Mouse (Mus musculus) embryonic stem cell, embryonic (primary cell): ENCODE measurements around the gene Gm20388.

Source experiments
- CTCF ChIA-PET, 4 experiments: fragments of 300-600 bp in 2 of 4; fragments of 350-600 bp in 2 of 4; sonication (Branson Sonifier 250); formaldehyde crosslinking; loops; one replicate each; lab custom pipeline; 2022; ENCODE audit warnings: inconsistent platforms in 2 of 4; lab: Charles Lee
- POLR2A ChIA-PET, 4 experiments: fragments of 300-600 bp in 2 of 4; fragments of 350-600 bp in 2 of 4; sonication (Branson Sonifier 250); formaldehyde crosslinking; loops; one replicate each; lab custom pipeline; 2022; ENCODE audit warnings: antibody characterized with exemption in 4 of 4, inconsistent platforms in 1 of 4; lab: Charles Lee

Gm20388 gene

DNA sequence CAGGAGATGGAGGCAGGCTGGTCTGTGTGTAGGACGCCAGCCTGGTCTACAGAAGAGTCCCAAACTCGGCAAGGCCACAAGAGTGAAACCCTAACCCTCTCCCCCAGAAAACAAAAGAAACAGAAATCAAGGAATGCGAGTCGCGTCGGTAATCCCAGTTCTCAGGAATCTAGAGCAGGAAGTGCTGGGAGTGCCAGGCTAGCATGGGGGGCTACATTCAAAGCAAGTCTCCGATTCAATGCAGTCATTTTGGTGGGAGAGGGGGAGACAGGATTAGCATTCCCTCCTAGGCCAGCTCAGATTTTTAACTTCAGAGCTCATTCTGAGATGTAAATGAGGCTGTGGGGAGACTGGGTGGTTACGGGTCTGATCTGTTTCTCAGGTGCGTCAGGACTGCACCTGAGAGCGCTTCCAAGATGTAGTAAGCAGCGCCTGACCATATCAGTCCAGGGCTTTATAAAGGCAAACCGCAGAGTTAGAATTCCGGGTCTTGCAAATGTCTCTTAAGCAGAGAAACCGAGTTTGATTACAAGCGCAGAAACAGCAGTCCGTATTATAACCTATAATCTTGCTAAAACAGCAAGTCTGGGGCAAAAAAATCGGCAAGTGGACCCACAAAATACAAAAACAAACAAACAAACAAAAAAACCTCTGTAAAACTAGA lies 756.3 kb downstream of the Gm20388 start:
- POLR2A ChIA-PET, result interaction anchor here in 3 of 4 experiments (1.0 to 3.0 kb wide), 12 partner anchors 9 to 340 kb away, joined by 3 to 15 read pairs (median 4); no protein-coding TSS in a partner anchor
- CTCF ChIA-PET, result interaction anchor here in 2 of 4 experiments (0.6 to 3.0 kb wide), 11 partner anchors 17 to 1451 kb away, joined by 3 to 15 read pairs (median 3); no protein-coding TSS in a partner anchor

DNA sequence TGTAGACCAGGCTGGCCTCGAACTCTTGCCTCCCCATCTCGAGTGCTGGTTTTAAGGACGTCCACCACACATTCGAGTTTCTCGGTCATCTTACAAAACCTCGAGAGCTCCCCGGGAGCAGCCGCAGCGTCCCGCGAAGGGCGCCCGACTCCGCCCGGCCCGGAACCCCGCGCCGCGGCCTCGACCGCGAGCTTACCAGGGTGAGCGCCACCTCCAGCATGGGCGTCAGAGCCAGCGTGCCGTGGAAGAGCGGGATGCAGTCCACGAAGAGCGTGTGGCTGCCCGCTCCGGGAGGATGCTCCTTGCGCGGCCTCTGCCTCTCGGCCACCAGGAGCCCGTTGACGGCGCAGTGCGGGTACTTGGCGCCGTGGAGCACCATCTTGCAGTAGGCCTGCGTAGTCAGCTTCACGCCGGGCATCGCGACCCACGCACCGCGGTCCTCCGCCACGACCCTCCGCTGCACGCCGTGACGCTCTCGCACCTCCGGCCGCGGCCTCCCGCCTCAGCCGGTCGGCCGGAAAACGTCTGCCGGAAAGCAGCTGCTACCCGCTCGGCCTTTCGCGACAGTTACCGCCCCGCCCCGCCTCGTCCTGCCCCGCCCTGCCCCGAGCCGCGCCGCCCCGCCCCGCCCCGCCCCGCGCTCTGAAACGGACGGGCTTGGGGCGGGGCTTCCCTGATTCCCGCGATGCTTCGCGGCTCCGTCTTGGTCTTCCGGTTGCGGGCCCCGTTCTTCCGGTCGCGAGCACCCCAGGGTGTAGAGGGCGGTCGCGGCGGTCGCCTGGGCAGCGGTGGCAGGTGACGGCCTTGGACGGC lies 757.1 kb downstream of the Gm20388 start, which contains the start of the genes Gm27021 and Cox4i1:
Gene Gm27021 (minus strand): TSS at position 519 of the 813 bp plus-strand sequence.
Gene Cox4i1 (plus strand): TSS at position 662 of the 813 bp plus-strand sequence.
- CTCF ChIA-PET, result interaction anchor here in 3 of 4 experiments (0.5 to 3.0 kb wide), 23 partner anchors 9 to 1450 kb away, joined by 3 to 15 read pairs (median 4); no protein-coding TSS in a partner anchor
- POLR2A ChIA-PET, result interaction anchor here (0.6 to 3.0 kb wide), 16 partner anchors 9 to 490 kb away, joined by 3 to 15 read pairs (median 4); partner anchors contain the start of gene Fam92b (in 1 of the 4)

DNA sequence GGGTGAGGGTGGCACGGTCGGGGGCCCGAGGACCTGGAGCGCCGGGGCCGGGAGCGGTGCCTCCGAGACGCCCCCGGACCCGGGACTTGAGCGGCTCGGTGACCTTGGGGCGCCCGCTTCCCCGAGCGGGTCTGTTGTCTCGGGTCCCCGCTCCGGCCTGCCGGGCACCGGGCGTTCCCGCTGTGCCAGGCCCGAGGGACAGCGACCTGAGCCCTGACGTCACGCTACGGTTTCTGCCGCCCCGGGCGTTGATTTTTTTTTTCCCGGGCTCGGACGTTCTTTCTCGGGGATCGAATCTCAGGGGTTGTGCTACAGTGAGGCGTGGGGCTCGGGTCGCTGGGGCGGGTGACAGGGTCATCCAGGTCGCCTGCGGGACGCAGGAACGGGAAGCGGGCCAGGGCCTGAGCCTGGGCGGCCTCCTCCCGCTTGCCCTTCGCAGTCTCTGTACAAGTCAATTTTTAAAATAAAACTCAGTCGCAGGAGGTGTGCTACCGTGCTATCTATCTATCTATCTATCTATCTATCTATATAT lies 757.8 kb downstream of the Gm20388 start, which contains the start of gene Emc8:
Gene Emc8 (minus strand): TSS at position 200 of the 532 bp plus-strand sequence.
- ChIA-PET CTCF (interaction anchor here in 3 of 4 experiments (0.6 to 1.4 kb wide), 17 partner anchors 10 to 435 kb away, joined by 3 to 15 read pairs (median 4); no protein-coding TSS in a partner anchor), POLR2A (interaction anchor here (0.7 to 3.0 kb wide), 10 partner anchors 9 to 491 kb away, joined by 3 to 15 read pairs (median 5); partner anchors contain the start of gene Fam92b (in 1 of the 4))

DNA sequence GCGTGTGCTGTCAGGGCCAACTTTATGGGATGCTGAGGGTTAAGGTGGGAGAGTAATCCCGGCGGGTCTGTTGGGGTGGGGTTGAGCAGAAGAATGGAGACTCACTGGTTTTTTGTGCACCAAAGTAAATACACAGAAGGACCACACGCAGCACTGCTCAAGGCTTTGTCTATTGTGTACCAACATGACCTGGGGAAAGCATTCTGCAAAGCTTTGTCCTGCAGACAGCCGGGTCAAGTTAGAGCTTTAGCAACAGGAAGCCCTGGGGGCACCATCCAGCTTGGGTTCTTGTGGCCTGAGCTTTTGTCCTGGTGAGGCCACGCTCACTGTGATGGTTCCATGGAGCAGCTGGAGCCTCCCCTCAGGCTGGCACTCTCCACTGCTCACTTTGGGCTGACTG lies 761.1 kb downstream of the Gm20388 start:
- ChIA-PET CTCF (interaction anchor here in 3 of 4 experiments (0.6 to 1.6 kb wide), 10 partner anchors 12 to 1462 kb away, joined by 3 to 7 read pairs (median 4); partner anchors contain the start of gene Irf8 (in 1 of the 3)), POLR2A (interaction anchor here in 3 of 4 experiments (0.5 to 3.5 kb wide), 16 partner anchors 10 to 919 kb away, joined by 3 to 14 read pairs (median 3); partner anchors contain the start of gene Gins2 (in 1 of the 3))

DNA sequence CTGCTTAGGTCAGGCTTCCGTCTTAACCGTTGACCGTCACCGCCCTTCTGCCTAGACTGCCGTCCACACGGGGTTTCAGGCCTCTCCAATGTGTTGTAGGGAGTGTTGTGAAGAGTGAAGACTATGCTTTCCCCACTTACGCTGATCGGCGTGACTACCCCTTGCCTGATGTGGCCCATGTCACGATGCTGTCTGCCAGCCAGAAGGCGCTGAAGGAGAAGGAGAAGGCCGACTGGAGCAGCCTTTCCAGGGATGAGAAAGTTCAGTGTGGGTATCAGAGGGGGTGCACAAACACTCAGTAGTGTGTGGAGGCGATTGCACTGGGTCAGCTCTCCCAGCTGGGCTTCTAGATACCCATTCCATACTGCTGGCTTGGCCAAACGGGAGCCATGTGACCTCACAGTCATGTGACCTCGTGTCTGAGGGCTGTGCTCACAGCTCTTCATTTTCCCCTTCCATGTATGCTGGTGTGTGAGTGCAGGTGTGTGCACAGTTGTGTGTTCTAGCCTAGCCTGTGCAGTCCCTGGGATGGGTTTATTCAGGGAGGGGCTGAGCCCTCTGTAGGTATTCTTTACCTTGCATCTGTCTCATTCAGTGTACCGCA lies 762.1 kb downstream of the Gm20388 start:
- POLR2A ChIA-PET, result interaction anchor here in 3 of 4 experiments (0.9 to 3.5 kb wide), 8 partner anchors 9 to 338 kb away, joined by 3 to 14 read pairs (median 4); partner anchors contain the start of gene Gins2 (in 1 of the 3)
- CTCF ChIA-PET, result interaction anchor here in 1 of 4 experiments (0.8 to 1.5 kb wide), 5 partner anchors 10 to 214 kb away, joined by 3 to 7 read pairs (median 4); no protein-coding TSS in a partner anchor

DNA sequence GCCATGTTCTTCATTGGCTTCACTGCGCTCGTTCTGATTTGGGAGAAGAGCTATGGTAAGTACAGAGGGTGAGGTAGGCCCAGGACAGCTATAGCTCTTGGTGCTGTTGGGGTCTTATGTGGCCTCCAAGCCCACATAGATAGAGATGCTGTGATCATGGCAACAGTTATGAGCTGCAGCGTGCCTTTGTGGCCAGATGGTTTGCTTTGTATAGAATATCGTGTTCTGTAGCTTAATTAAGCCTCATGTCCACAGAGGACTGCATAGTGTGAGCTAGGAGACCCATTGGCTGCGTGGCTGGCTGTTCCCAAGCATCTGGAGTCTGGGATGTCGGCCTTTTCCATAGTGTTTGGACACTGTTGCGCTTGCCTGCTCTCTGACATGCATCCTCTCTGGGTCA lies 762.7 kb downstream of the Gm20388 start:
- ChIA-PET POLR2A (interaction anchor here in 3 of 4 experiments (0.6 to 3.5 kb wide), 11 partner anchors 9 to 338 kb away, joined by 3 to 14 read pairs (median 4); partner anchors contain the start of gene Gins2 (in 1 of the 3)), CTCF (interaction anchor here in 2 of 4 experiments (0.6 to 1.5 kb wide), 7 partner anchors 10 to 149 kb away, joined by 3 to 7 read pairs (median 3); no protein-coding TSS in a partner anchor)

DNA sequence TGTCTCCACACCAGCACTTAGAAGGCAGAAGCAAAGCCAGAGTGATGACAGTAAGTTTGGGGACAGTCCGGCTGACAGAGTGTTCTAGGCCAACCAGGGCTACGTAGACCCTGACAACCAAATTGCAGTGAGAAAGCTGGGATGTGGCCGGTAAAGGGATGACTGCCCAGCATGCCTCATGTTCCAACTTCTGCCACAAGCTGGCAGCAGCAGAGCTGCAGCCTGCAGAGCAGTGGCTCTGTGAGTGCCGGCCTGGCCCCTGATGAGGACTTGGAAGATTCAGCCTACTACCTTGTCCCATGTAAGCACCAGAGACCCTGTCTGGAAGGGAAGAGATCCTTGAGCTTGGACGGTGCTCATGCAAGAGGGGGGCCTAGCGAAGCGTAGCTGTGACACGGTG lies 765.1 kb downstream of the Gm20388 start:
- CTCF ChIA-PET, result interaction anchor here in 3 of 4 experiments (1.1 to 1.7 kb wide), 4 partner anchors 121 to 133 kb away, joined by 4 to 5 read pairs (median 4); no protein-coding TSS in a partner anchor
- POLR2A ChIA-PET, result interaction anchor here in 2 of 4 experiments (0.5 to 1.5 kb wide), 5 partner anchors 9 to 770 kb away, joined by 3 to 6 read pairs (median 4); no protein-coding TSS in a partner anchor

DNA sequence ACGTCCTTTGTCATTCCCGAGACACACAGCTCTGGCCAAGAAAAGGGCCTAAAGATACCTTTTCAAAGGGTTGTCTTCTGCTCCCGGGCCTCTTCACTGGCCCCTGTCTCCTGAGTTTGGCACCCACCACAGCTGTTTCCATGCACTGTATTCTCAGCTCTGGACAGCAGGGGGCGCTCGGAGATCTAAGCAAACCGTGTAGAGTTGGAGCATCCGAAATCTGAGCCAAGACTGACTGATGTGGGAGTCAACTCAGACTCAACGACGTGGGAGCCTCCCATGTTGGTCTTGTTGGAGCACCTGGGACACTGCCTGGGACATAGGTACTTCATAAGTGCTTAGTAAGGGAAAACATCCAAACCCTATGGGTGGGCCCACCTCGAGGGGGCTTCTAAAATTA lies 767.8 kb downstream of the Gm20388 start:
- CTCF ChIA-PET, result interaction anchor here (0.6 to 4.1 kb wide), 34 partner anchors 11 to 426 kb away, joined by 3 to 27 read pairs (median 4); partner anchors contain the start of genes Cox4i1 (in 1 of the 4) and Gm27021 (in 1 of the 4)
- POLR2A ChIA-PET, result interaction anchor here in 3 of 4 experiments (0.5 to 0.6 kb wide), 4 partner anchors 40 to 1216 kb away, joined by 3 read pairs; no protein-coding TSS in a partner anchor

DNA sequence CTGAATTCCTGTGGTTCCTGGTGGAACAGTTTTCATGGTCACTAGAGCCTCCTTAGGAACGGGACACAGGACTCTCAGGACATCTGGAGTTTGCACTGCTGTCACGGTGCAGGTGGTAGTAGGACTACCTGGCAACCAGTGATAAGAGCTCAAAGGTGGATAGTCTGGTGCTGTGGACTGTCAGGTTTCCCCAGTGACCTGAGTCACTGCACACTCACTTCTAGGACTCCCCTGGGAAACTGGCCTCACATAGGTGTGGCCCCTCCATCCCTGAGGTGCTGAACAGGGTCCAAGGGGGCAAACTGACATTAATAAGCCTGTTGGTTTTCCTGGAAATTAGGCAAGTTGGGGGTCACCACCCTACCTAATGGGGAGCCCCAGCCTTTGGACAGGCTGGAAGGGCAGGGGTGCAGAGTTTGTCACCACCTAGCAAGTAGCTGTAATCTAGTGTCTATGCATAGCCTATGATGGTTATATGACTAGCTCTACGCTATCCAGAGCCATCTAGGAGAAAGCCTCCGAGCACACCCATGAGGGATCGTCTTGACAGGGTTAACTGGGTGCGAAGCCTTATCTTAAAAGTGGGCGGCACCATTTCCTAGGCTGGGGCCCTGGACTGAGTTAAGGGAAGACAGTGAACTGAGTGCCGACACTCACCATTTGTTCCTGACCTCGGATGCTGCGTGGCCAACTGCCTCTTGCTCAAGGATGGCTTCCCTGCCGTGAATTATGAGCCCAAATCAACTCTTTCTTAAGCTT lies 769.2 kb downstream of the Gm20388 start:
- ChIA-PET CTCF (interaction anchor here in 3 of 4 experiments (0.5 to 4.1 kb wide), 26 partner anchors 15 to 535 kb away, joined by 3 to 27 read pairs (median 4); no protein-coding TSS in a partner anchor), POLR2A (interaction anchor here in 1 of 4 experiments (0.6 to 1.9 kb wide), 3 partner anchors 13 to 116 kb away, joined by 3 to 9 read pairs (median 4); partner anchors contain the start of genes Cox4i1, Emc8 and Gm27021)

DNA sequence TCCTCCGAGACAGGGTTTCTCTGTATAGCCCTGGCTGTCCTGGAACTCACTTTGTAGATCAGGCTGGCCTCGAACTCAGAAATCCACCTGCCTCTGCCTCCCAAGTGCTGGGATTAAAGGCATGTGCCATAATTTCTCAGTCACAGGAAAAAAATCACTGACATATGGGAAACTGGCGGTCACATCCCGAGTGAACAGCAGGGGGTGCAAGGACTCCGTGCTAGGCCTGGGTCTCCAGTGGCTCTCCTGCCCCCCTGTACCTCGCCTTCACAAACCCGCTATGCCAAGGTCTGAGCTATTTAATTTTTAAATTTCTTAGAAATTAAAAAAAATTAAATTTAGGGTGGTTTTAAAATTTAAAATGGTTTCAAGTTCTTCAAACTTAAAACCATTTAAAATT lies 769.8 kb downstream of the Gm20388 start:
- ChIA-PET CTCF (interaction anchor here in 3 of 4 experiments (0.5 to 4.1 kb wide), 16 partner anchors 16 to 534 kb away, joined by 3 to 27 read pairs (median 4); no protein-coding TSS in a partner anchor), POLR2A (interaction anchor here in 1 of 4 experiments (1.9 kb wide), 1 partner anchor 13 kb away, joined by 9 read pairs; the partner anchor contains the start of genes Cox4i1, Emc8 and Gm27021)

DNA sequence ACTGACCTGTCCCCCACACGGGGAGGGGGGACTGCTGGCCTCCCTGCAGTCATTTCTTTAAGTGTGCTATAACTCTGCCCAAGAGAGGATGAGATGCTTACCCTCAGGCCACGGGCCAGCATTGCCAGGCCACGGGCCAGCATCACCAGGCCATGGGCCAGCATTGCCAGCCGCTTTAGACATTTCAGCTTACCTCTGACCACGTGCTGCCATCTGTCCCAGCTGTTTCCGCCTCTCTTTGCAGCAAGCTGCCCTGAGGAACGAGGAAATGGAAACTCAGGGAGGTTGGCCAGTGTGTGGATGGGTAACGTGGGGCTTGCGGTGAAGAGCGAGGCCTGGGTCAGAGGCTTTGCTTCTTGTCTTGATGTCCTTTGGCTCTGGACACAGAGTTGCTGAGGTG lies 770.5 kb downstream of the Gm20388 start:
- ChIA-PET POLR2A (interaction anchor here in 1 of 4 experiments (1.8 kb wide), 1 partner anchor 9 kb away, joined by 6 read pairs; no protein-coding TSS in a partner anchor), CTCF (interaction anchor here in 1 of 4 experiments (1.1 to 1.5 kb wide), 2 partner anchors 114 to 115 kb away, joined by 3 to 5 read pairs; no protein-coding TSS in a partner anchor)

DNA sequence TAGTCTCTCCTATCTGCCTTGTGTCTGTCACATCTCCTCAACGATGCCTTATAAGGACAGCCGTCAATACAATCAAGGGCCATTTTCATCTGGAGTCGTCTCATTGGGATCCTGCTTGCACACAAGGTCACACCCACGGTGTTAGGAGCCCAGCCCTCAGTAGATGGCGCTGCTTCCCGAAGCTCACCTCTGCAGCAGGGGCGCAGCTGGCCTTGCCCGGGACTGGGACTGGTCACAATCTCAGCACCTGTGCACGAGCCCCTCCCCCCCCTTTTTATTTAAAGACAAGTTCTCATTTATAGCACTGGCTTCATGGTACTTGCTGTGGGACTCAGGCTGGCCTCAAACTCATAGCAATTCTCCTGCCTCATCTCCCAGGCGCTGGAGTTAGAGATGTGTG lies 773.0 kb downstream of the Gm20388 start:
- ChIA-PET POLR2A (interaction anchor here in 3 of 4 experiments (0.6 to 1.6 kb wide), 4 partner anchors 9 to 420 kb away, joined by 3 to 6 read pairs (median 4); no protein-coding TSS in a partner anchor), CTCF (interaction anchor here (0.5 to 2.7 kb wide), 28 partner anchors 10 to 786 kb away, joined by 3 to 15 read pairs (median 4); partner anchors contain the start of genes Cox4i1 (in 1 of the 4), Emc8 (in 1 of the 4), Gm27021 (in 1 of the 4) and Irf8 (in 1 of the 4))

DNA sequence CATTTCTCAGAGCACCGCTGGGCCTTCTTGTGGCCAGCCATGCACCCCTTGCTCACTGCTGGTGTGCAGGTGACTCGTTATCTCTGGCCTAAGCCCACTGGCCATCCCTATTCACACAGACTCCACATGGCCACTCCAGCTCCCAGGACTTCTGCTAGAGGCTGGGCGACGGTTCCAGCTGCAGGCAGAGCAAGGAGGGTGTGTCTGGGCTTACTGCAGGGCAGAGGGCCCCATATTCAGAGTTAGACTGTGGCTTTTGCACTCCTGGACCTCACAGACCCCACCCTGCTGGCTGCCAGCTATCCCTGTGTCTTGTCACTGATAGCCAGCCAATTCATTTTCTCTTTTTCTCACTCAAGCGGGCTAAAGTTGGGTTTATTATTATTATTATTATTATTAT lies 773.4 kb downstream of the Gm20388 start:
- ChIA-PET CTCF (interaction anchor here (0.5 to 2.7 kb wide), 27 partner anchors 13 to 786 kb away, joined by 3 to 15 read pairs (median 4); partner anchors contain the start of genes Cox4i1 (in 1 of the 4), Emc8 (in 1 of the 4), Gm27021 (in 1 of the 4) and Irf8 (in 1 of the 4)), POLR2A (interaction anchor here in 2 of 4 experiments (1.0 to 1.6 kb wide), 2 partner anchors 17 to 420 kb away, joined by 4 to 6 read pairs; no protein-coding TSS in a partner anchor)

DNA sequence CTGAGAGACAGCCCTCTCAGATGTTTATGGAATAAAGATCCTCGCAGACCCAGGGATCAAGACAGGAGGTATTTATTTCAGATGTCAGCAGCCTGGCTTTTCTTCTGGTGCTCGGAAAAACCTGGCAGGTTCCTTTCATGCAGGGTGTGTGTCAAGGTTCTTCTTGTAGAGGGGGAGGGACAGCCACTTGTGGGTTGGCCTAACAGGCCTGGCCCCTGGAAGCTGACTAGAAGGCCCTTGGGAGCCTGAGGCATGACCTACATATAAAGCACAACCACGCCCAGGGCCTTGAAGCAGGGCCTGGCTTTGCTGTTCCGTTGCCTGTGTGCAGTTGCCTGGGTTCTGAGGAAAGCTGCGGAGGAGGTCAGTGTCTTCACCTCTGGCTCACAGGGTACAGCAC lies 774.5 kb downstream of the Gm20388 start:
- ChIA-PET CTCF (interaction anchor here in 3 of 4 experiments (0.8 to 2.7 kb wide), 7 partner anchors 12 to 408 kb away, joined by 3 to 14 read pairs (median 6); no protein-coding TSS in a partner anchor), POLR2A (interaction anchor here in 1 of 4 experiments (1.3 to 2.1 kb wide), 2 partner anchors 9 to 12 kb away, joined by 6 read pairs; no protein-coding TSS in a partner anchor)
